Mouse (Mus musculus) retina, postnatal 1 day (tissue): Measurements from ENCODE around the gene Olfr1047.
"Not testable (repeated sequence)": the region's sequence is repeated elsewhere in the genome, so short reads cannot be mapped to it uniquely, and the experiment has no call there.

ENCODE experiments used
- DNase-seq: peaks from one replicate; pipeline ENCODE4 v3.0.0-alpha.2; 2012

Gene Olfr1047

GRCm38 (mm10) chr2:86231301-86231700 is at the start of gene Olfr1047:
Olfr1047 (minus strand) TSS chr2:86231401.
- DNase-seq, result no peak

- not testable (repeated sequence) for DNase-seq
Observed at GRCm38 (mm10) chr2:86278988-86279387, 47.8 kb upstream of the Olfr1047 start, which contains the start of gene Olfr1051. Olfr1051 (minus strand) TSS chr2:86279088.

GRCm38 (mm10) chr2:86258228-86258627 is 27.0 kb upstream of the Olfr1047 start, which contains the start of gene Olfr1049:
Olfr1049 (minus strand) TSS chr2:86258328.
- DNase-seq, result not testable (repeated sequence)

- DNase-seq, result no peak
Observed at GRCm38 (mm10) chr2:86240189-86240588, 9.0 kb upstream of the Olfr1047 start, which contains the start of gene Olfr1048. Olfr1048 (minus strand) TSS chr2:86240289.

GRCm38 (mm10) chr2:86219214-86219613 is 12.0 kb downstream of the Olfr1047 start, which contains the start of gene Olfr1046:
Olfr1046 (minus strand) TSS chr2:86219314.
- no peak for DNase-seq

- no peak for DNase-seq
Observed at GRCm38 (mm10) chr2:86202909-86203308, 28.3 kb downstream of the Olfr1047 start, which contains the start of gene Olfr1045. Olfr1045 (minus strand) TSS chr2:86203009.

GRCm38 (mm10) chr2:86195863-86196262 is 35.3 kb downstream of the Olfr1047 start:
- no peak for DNase-seq

- DNase-seq, result no peak
Observed at GRCm38 (mm10) chr2:86185583-86185982, 45.6 kb downstream of the Olfr1047 start, which contains the start of gene Olfr52. Olfr52 (minus strand) TSS chr2:86185683.

- no peak for DNase-seq
Observed at GRCm38 (mm10) chr2:86179950-86180349, 51.3 kb downstream of the Olfr1047 start.

GRCm38 (mm10) chr2:86177720-86178119 is 53.5 kb downstream of the Olfr1047 start, which contains the start of gene Olfr1044:
Olfr1044 (minus strand) TSS chr2:86177820.
- DNase-seq, result no peak
